Mouse (Mus musculus): Measurements from ENCODE around the gene Asic2. TPM values are rescaled to one million over a fixed set of nuclear protein-coding genes. Genes with fewer than 3 reads are reported as not detected.

The Asic2 gene
- polyA plus RNA-seq, 1 experiment from 2014 or later: not detected

- no peaks in the 10 kb centered on the region for H3K27me3 ChIP-seq
- H3K9ac ChIP-seq: no peak overlapping the region
- no peak overlapping the region for H3K4me3 ChIP-seq (replicated peaks)
- H3K9me3 ChIP-seq (replicated peaks): no peaks in the 10 kb centered on the region
- H3K4me1 ChIP-seq (replicated peaks): no peaks in the 10 kb centered on the region
- H3K4me2 ChIP-seq: no peak overlapping the region
- ATAC-seq (ENCODE audit: low read depth) (no peak), DNase-seq (no peak)
- 63% methylated on average over 2 of the region's 2 CpGs for WGBS (ENCODE audit: insufficient replicate concordance)
- no peaks in the 10 kb centered on the region for H3K36me3 ChIP-seq
- H3K27ac ChIP-seq: no peak overlapping the region
These were observed 494.1 kb downstream of the Asic2 start for GRCm38 (mm10) chr11:81474121-81474520.

- Histone ChIP-seq H3K4me3 (replicated peaks) (no peak overlapping the region), H3K4me1 (replicated peaks) (no peaks in the 10 kb centered on the region), H3K27me3 (no peaks in the 10 kb centered on the region), H3K9me3 (replicated peaks) (no peaks in the 10 kb centered on the region), H3K27ac (no peak overlapping the region), H3K9ac (no peak overlapping the region), H3K4me2 (no peak overlapping the region), H3K36me3 (no peaks in the 10 kb centered on the region)
- no peak for ATAC-seq (ENCODE audit: low read depth)
- WGBS (ENCODE audit: insufficient replicate concordance): 0% methylated on average over 5 of the region's 5 CpGs
- DNase-seq: no peak
These were observed 506.1 kb downstream of the Asic2 start for GRCm38 (mm10) chr11:81462199-81462598.

GRCm38 (mm10) chr11:81461748-81462147 lies 506.5 kb downstream of the Asic2 start:
- 30% methylated on average over 4 of the region's 4 CpGs for WGBS (ENCODE audit: insufficient replicate concordance)
- no peak overlapping the region for H3K4me3 ChIP-seq (replicated peaks)
- H3K9me3 ChIP-seq (replicated peaks): no peaks in the 10 kb centered on the region
- H3K9ac ChIP-seq: no peak overlapping the region
- no peaks in the 10 kb centered on the region for H3K27me3 ChIP-seq
- no peaks in the 10 kb centered on the region for H3K36me3 ChIP-seq
- H3K4me2 ChIP-seq: no peak overlapping the region
- H3K4me1 ChIP-seq (replicated peaks): no peaks in the 10 kb centered on the region
- ATAC-seq (ENCODE audit: low read depth) (no peak), DNase-seq (no peak)
- H3K27ac ChIP-seq: no peak overlapping the region

- Histone ChIP-seq H3K9me3 (replicated peaks) (no peaks in the 10 kb centered on the region), H3K9ac (no peak overlapping the region), H3K36me3 (no peaks in the 10 kb centered on the region), H3K27me3 (no peaks in the 10 kb centered on the region), H3K27ac (no peak overlapping the region), H3K4me3 (replicated peaks) (no peak overlapping the region), H3K4me2 (no peak overlapping the region), H3K4me1 (replicated peaks) (no peaks in the 10 kb centered on the region)
- ATAC-seq (ENCODE audit: low read depth) (no peak), DNase-seq (no peak)
- WGBS (ENCODE audit: insufficient replicate concordance): 48% methylated on average over 4 of the region's 4 CpGs
These were observed 513.3 kb downstream of the Asic2 start for GRCm38 (mm10) chr11:81454921-81455320.

GRCm38 (mm10) chr11:81454111-81454510 lies 514.1 kb downstream of the Asic2 start:
- Histone ChIP-seq H3K9me3 (replicated peaks) (no peaks in the 10 kb centered on the region), H3K27ac (no peak overlapping the region), H3K4me2 (no peak overlapping the region), H3K4me3 (replicated peaks) (no peak overlapping the region), H3K9ac (no peak overlapping the region), H3K27me3 (no peaks in the 10 kb centered on the region), H3K36me3 (no peaks in the 10 kb centered on the region), H3K4me1 (replicated peaks) (no peaks in the 10 kb centered on the region)
- DNase-seq (no peak), ATAC-seq (ENCODE audit: low read depth) (no peak)
- 14% methylated on average over 1 of the region's 1 CpGs for WGBS (ENCODE audit: insufficient replicate concordance)

- DNase-seq (no peak), ATAC-seq (ENCODE audit: low read depth) (no peak)
- no peak overlapping the region for H3K4me2 ChIP-seq
- no peak overlapping the region for H3K9ac ChIP-seq
- WGBS (ENCODE audit: insufficient replicate concordance): 53% methylated on average over 3 of the region's 3 CpGs
- no peaks in the 10 kb centered on the region for H3K36me3 ChIP-seq
- H3K9me3 ChIP-seq (replicated peaks): no peaks in the 10 kb centered on the region
- H3K4me3 ChIP-seq (replicated peaks): no peak overlapping the region
- no peaks in the 10 kb centered on the region for H3K27me3 ChIP-seq
- no peaks in the 10 kb centered on the region for H3K4me1 ChIP-seq (replicated peaks)
- H3K27ac ChIP-seq: no peak overlapping the region
These were observed 519.0 kb downstream of the Asic2 start for GRCm38 (mm10) chr11:81449271-81449705.

GRCm38 (mm10) chr11:81446347-81446746 lies 521.9 kb downstream of the Asic2 start:
- no peak for ATAC-seq (ENCODE audit: low read depth)
- H3K27ac ChIP-seq: no peak overlapping the region
- no peak overlapping the region for H3K4me2 ChIP-seq
- H3K9ac ChIP-seq: no peak overlapping the region
- H3K4me3 ChIP-seq (replicated peaks): no peak overlapping the region
- no peaks in the 10 kb centered on the region for H3K36me3 ChIP-seq
- no peaks in the 10 kb centered on the region for H3K4me1 ChIP-seq (replicated peaks)
- 57% methylated on average over 1 of the region's 1 CpGs for WGBS (ENCODE audit: insufficient replicate concordance)
- H3K9me3 ChIP-seq (replicated peaks): no peaks in the 10 kb centered on the region
- DNase-seq: no peak
- no peaks in the 10 kb centered on the region for H3K27me3 ChIP-seq

GRCm38 (mm10) chr11:81426857-81427256 lies 541.4 kb downstream of the Asic2 start:
- Histone ChIP-seq H3K9ac (no peak overlapping the region), H3K4me3 (replicated peaks) (no peak overlapping the region), H3K9me3 (replicated peaks) (no peaks in the 10 kb centered on the region; the same call in 1 of the 2 replicates), H3K4me2 (no peak overlapping the region), H3K27ac (no peak overlapping the region), H3K27me3 (no peaks in the 10 kb centered on the region), H3K4me1 (replicated peaks) (no peaks in the 10 kb centered on the region), H3K36me3 (no peaks in the 10 kb centered on the region)
- ATAC-seq (ENCODE audit: low read depth): no peak
- 59% methylated on average over 14 of the region's 14 CpGs for WGBS (ENCODE audit: insufficient replicate concordance)
- no peak for DNase-seq

GRCm38 (mm10) chr11:81419112-81419511 lies 549.1 kb downstream of the Asic2 start:
- no peak overlapping the region for H3K9ac ChIP-seq
- H3K9me3 ChIP-seq (replicated peaks): no peaks in the 10 kb centered on the region
- WGBS (ENCODE audit: insufficient replicate concordance): 63% methylated on average over 3 of the region's 3 CpGs
- no peak overlapping the region for H3K27ac ChIP-seq
- ATAC-seq (ENCODE audit: low read depth) (no peak), DNase-seq (no peak)
- no peak overlapping the region for H3K4me3 ChIP-seq (replicated peaks)
- no peaks in the 10 kb centered on the region for H3K36me3 ChIP-seq
- H3K27me3 ChIP-seq: no peaks in the 10 kb centered on the region
- no peaks in the 10 kb centered on the region for H3K4me1 ChIP-seq (replicated peaks)
- no peak overlapping the region for H3K4me2 ChIP-seq

GRCm38 (mm10) chr11:81418027-81418426 lies 550.2 kb downstream of the Asic2 start:
- H3K4me1 ChIP-seq (replicated peaks): no peaks in the 10 kb centered on the region
- DNase-seq (no peak), ATAC-seq (ENCODE audit: low read depth) (no peak)
- H3K9ac ChIP-seq: no peak overlapping the region
- no peak overlapping the region for H3K4me2 ChIP-seq
- H3K9me3 ChIP-seq (replicated peaks): no peaks in the 10 kb centered on the region
- H3K27me3 ChIP-seq: no peaks in the 10 kb centered on the region
- 81% methylated on average over 4 of the region's 4 CpGs for WGBS (ENCODE audit: insufficient replicate concordance)
- no peaks in the 10 kb centered on the region for H3K36me3 ChIP-seq
- H3K27ac ChIP-seq: no peak overlapping the region
- no peak overlapping the region for H3K4me3 ChIP-seq (replicated peaks)

- no peaks in the 10 kb centered on the region for H3K36me3 ChIP-seq
- DNase-seq (no peak), ATAC-seq (ENCODE audit: low read depth) (no peak)
- H3K9ac ChIP-seq: no peak overlapping the region
- H3K9me3 ChIP-seq (replicated peaks): no peaks in the 10 kb centered on the region
- H3K4me2 ChIP-seq: no peak overlapping the region
- no peaks in the 10 kb centered on the region for H3K27me3 ChIP-seq
- H3K4me3 ChIP-seq (replicated peaks): no peak overlapping the region
- no peaks in the 10 kb centered on the region for H3K4me1 ChIP-seq (replicated peaks)
- H3K27ac ChIP-seq: no peak overlapping the region
- WGBS (ENCODE audit: insufficient replicate concordance): 69% methylated on average over 6 of the region's 6 CpGs
These were observed 551.9 kb downstream of the Asic2 start for GRCm38 (mm10) chr11:81416319-81416718.

- Histone ChIP-seq H3K27me3 (no peaks in the 10 kb centered on the region), H3K4me2 (no peak overlapping the region), H3K4me1 (replicated peaks) (no peaks in the 10 kb centered on the region), H3K9me3 (replicated peaks) (no peaks in the 10 kb centered on the region), H3K36me3 (no peaks in the 10 kb centered on the region), H3K4me3 (replicated peaks) (no peak overlapping the region), H3K27ac (no peak overlapping the region), H3K9ac (no peak overlapping the region)
- no peak for DNase-seq
- ATAC-seq (ENCODE audit: low read depth): no peak
- 34% methylated on average over 2 of the region's 2 CpGs for WGBS (ENCODE audit: insufficient replicate concordance)
These were observed 553.7 kb downstream of the Asic2 start for GRCm38 (mm10) chr11:81414596-81414995.

Measured in liver, embryonic 13.5 days (tissue).